Mouse (Mus musculus) midbrain, embryonic 15.5 days (tissue): Measurements from ENCODE around the gene Iqgap1. TPM values are rescaled to one million over a fixed set of nuclear protein-coding genes. Genes with fewer than 3 reads are reported as not detected.
A peak's percentile ranks its signal among the peaks of the same experiment; 100 is the strongest.
"Not testable (repeated sequence)": the region's sequence is repeated elsewhere in the genome, so short reads cannot be mapped to it uniquely, and the experiment has no call there.

ENCODE experiments used
- ATAC-seq: fragments of 200-750 bp; cut with Nextera tagmentation; replicated peaks from 2 replicates; pipeline ENCODE4 v1.8.0; 2017; ENCODE audit warnings: moderate TSS enrichment
- H3K27ac ChIP-seq: fragments of 300-500 bp; sonication (generic); 2 replicates; pipeline ENCODE4 v1.5.1; 2015; ENCODE audit warnings: mild to moderate bottlenecking, inconsistent platforms
- H3K27me3 ChIP-seq: fragments of 300-500 bp; sonication (generic); replicated peaks from 2 replicates; pipeline ENCODE4 v1.6.1; 2015; ENCODE audit warnings: inconsistent platforms
- H3K36me3 ChIP-seq: fragments of 300-500 bp; sonication (generic); replicated peaks from 2 replicates; pipeline ENCODE4 v1.6.1; 2015; ENCODE audit warnings: inconsistent platforms
- H3K4me1 ChIP-seq: fragments of 300-500 bp; sonication (generic); 2 replicates; pipeline ENCODE4 v1.6.1; 2015; ENCODE audit warnings: inconsistent platforms
- H3K4me2 ChIP-seq: fragments of 300-500 bp; sonication (generic); 2 replicates; pipeline ENCODE4 v1.6.1; 2015; ENCODE audit warnings: inconsistent platforms, mild to moderate bottlenecking, moderate library complexity
- H3K4me3 ChIP-seq: fragments of 300-500 bp; sonication (generic); 2 replicates; pipeline ENCODE4 v1.5.1; 2015; ENCODE audit warnings: mild to moderate bottlenecking, inconsistent platforms
- H3K9ac ChIP-seq: fragments of 300-500 bp; sonication (generic); 2 replicates; pipeline ENCODE4 v1.6.1; 2015; ENCODE audit warnings: mild to moderate bottlenecking, inconsistent platforms
- H3K9me3 ChIP-seq: fragments of 300-500 bp; sonication (generic); 2 replicates; pipeline ENCODE4 v1.6.1; 2016; ENCODE audit warnings: inconsistent platforms
- WGBS: fragments of 180-500 bp; shearing (Covaris S2); methylation state at CpG from one replicate; pipeline ENCODE4 v1.1.7; 2015; ENCODE audit warnings: mixed read lengths; 5-methylcytosine and 5-hydroxymethylcytosine counted together
- polyA plus RNA-seq: library from polyadenylated mRNA; unstranded; fragments of >200 nt; fragmentation: Nextera tagmentation; extraction: Ambion mirVana; gene quantifications from 2 replicates; pipeline ENCODE4 v1.2.1, GENCODE M21; 2015

Iqgap1 gene
- polyA plus RNA-seq, 1 experiment from 2014 or later: 22.0 TPM

- no peak for ATAC-seq
- Histone ChIP-seq H3K36me3 (no peaks in the 10 kb centered on the region), H3K4me3 (no peak overlapping the region), H3K9ac (no peak overlapping the region), H3K4me2 (no peak overlapping the region), H3K27me3 (no peaks in the 10 kb centered on the region), H3K9me3 (no peaks in the 10 kb centered on the region), H3K27ac (no peak overlapping the region), H3K4me1 (no peaks in the 10 kb centered on the region)
- 80% methylated on average over 4 of the region's 4 CpGs for WGBS
Observed at GRCm38 (mm10) chr7:80840937-80841336, 15.2 kb upstream of the Iqgap1 start.

- no peaks in the 10 kb centered on the region for H3K36me3 ChIP-seq
- H3K9ac ChIP-seq: no peak overlapping the region
- H3K27me3 ChIP-seq: no peaks in the 10 kb centered on the region
- no peak overlapping the region for H3K4me2 ChIP-seq
- no peak overlapping the region for H3K27ac ChIP-seq
- H3K4me3 ChIP-seq: no peak overlapping the region
- H3K4me1 ChIP-seq: no peaks in the 10 kb centered on the region
- ATAC-seq: no peak
- no peaks in the 10 kb centered on the region for H3K9me3 ChIP-seq
- 18% methylated on average over 1 of the region's 1 CpGs for WGBS
Observed at GRCm38 (mm10) chr7:80840241-80840640, 14.5 kb upstream of the Iqgap1 start.

- H3K4me3 ChIP-seq: no peak overlapping the region
- H3K36me3 ChIP-seq: no peaks in the 10 kb centered on the region
- no peak overlapping the region for H3K9ac ChIP-seq
- no peaks in the 10 kb centered on the region for H3K9me3 ChIP-seq
- no peaks in the 10 kb centered on the region for H3K4me1 ChIP-seq
- H3K27ac ChIP-seq: no peak overlapping the region
- no peaks in the 10 kb centered on the region for H3K27me3 ChIP-seq
- no peak overlapping the region for H3K4me2 ChIP-seq
- no peak for ATAC-seq
Observed at GRCm38 (mm10) chr7:80839755-80840154, 14.0 kb upstream of the Iqgap1 start.

GRCm38 (mm10) chr7:80838247-80838646 lies 12.5 kb upstream of the Iqgap1 start:
- H3K4me1 ChIP-seq: no peaks in the 10 kb centered on the region
- WGBS: 45% methylated on average over 7 of the region's 7 CpGs

GRCm38 (mm10) chr7:80837736-80838135 lies 12.0 kb upstream of the Iqgap1 start:
- no peak overlapping the region for H3K27ac ChIP-seq
- no peak overlapping the region for H3K9ac ChIP-seq
- WGBS: 48% methylated on average over 9 of the region's 9 CpGs
- H3K27me3 ChIP-seq: no peaks in the 10 kb centered on the region
- H3K4me2 ChIP-seq: no peak overlapping the region
- peaks cover 2% of the 10 kb centered on the region; the same call in 1 of the 2 replicates for H3K4me1 ChIP-seq
- no peak for ATAC-seq
- H3K9me3 ChIP-seq: no peaks in the 10 kb centered on the region
- no peak overlapping the region for H3K4me3 ChIP-seq
- no peaks in the 10 kb centered on the region for H3K36me3 ChIP-seq

More at GRCm38 (mm10) chr7:80838247-80838646, 12.5 kb upstream of the Iqgap1 start:
- no peak for ATAC-seq
- no peak overlapping the region for H3K4me2 ChIP-seq
- H3K9ac ChIP-seq: no peak overlapping the region
- no peak overlapping the region for H3K4me3 ChIP-seq
- no peaks in the 10 kb centered on the region for H3K27me3 ChIP-seq
- no peaks in the 10 kb centered on the region for H3K9me3 ChIP-seq
- no peak overlapping the region for H3K27ac ChIP-seq
- no peaks in the 10 kb centered on the region for H3K36me3 ChIP-seq

GRCm38 (mm10) chr7:80835984-80836652 lies 10.3 kb upstream of the Iqgap1 start:
- Histone ChIP-seq H3K27me3 (no peaks in the 10 kb centered on the region), H3K4me1 (peaks cover 2% of the 10 kb centered on the region; the same call in 1 of the 2 replicates), H3K9ac (no peak overlapping the region), H3K27ac (no peak overlapping the region), H3K4me2 (no peak overlapping the region), H3K36me3 (no peaks in the 10 kb centered on the region), H3K4me3 (no peak overlapping the region), H3K9me3 (no peaks in the 10 kb centered on the region)
- WGBS: 86% methylated on average over 4 of the region's 4 CpGs
- no peak for ATAC-seq

GRCm38 (mm10) chr7:80833651-80834532 lies 8.1 kb upstream of the Iqgap1 start:
- Histone ChIP-seq H3K4me1 (peaks cover 2% of the 10 kb centered on the region; the same call in 1 of the 2 replicates), H3K9ac (no peak overlapping the region), H3K4me2 (no peak overlapping the region), H3K27ac (no peak overlapping the region), H3K9me3 (no peaks in the 10 kb centered on the region), H3K4me3 (no peak overlapping the region), H3K36me3 (no peaks in the 10 kb centered on the region), H3K27me3 (no peaks in the 10 kb centered on the region)
- WGBS: 46% methylated on average over 12 of the region's 12 CpGs
- no peak for ATAC-seq

GRCm38 (mm10) chr7:80832996-80833650 lies 7.3 kb upstream of the Iqgap1 start:
- H3K27me3 ChIP-seq, H3K4me1 ChIP-seq, H3K27ac ChIP-seq, ATAC-seq, H3K9ac ChIP-seq, H3K4me3 ChIP-seq, H3K36me3 ChIP-seq, H3K9me3 ChIP-seq: not testable (repeated sequence)
- H3K4me2 ChIP-seq: peak overlapping the region; percentile 35
- WGBS: 20% methylated on average over 14 of the region's 14 CpGs

GRCm38 (mm10) chr7:80832191-80832590 lies 6.4 kb upstream of the Iqgap1 start:
- Histone ChIP-seq H3K9ac (no peak overlapping the region), H3K27ac (no peak overlapping the region), H3K4me1 (peaks cover 2% of the 10 kb centered on the region; the same call in 1 of the 2 replicates), H3K4me2 (no peak overlapping the region), H3K4me3 (no peak overlapping the region), H3K9me3 (no peaks in the 10 kb centered on the region), H3K27me3 (no peaks in the 10 kb centered on the region), H3K36me3 (no peaks in the 10 kb centered on the region)
- 51% methylated on average over 4 of the region's 4 CpGs for WGBS
- ATAC-seq: no peak

GRCm38 (mm10) chr7:80830193-80830803 lies 4.5 kb upstream of the Iqgap1 start:
- no peak overlapping the region for H3K4me2 ChIP-seq
- no peak overlapping the region for H3K27ac ChIP-seq
- no peaks in the 10 kb centered on the region for H3K27me3 ChIP-seq
- H3K9ac ChIP-seq: no peak overlapping the region
- H3K9me3 ChIP-seq: no peaks in the 10 kb centered on the region
- no peak overlapping the region for H3K4me3 ChIP-seq
- no peak for ATAC-seq
- H3K4me1 ChIP-seq: peaks cover 2% of the 10 kb centered on the region; the same call in 1 of the 2 replicates
- 83% methylated on average over 15 of the region's 15 CpGs for WGBS
- H3K36me3 ChIP-seq: no peaks in the 10 kb centered on the region

- H3K4me1 ChIP-seq: peaks cover 2% of the 10 kb centered on the region; the same call in 1 of the 2 replicates
Observed at GRCm38 (mm10) chr7:80828146-80828860, 2.5 kb upstream of the Iqgap1 start.

More at GRCm38 (mm10) chr7:80828146-80828860, 2.5 kb upstream of the Iqgap1 start:
- H3K27me3 ChIP-seq: no peaks in the 10 kb centered on the region
- no peaks in the 10 kb centered on the region for H3K36me3 ChIP-seq
- WGBS: 80% methylated on average over 18 of the region's 18 CpGs
- no peak overlapping the region for H3K4me3 ChIP-seq
- no peak overlapping the region for H3K9ac ChIP-seq
- no peak overlapping the region for H3K27ac ChIP-seq
- no peaks in the 10 kb centered on the region for H3K9me3 ChIP-seq
- ATAC-seq: no peak
- no peak overlapping the region for H3K4me2 ChIP-seq
